Mouse (Mus musculus) left cerebral cortex, adult 6 months (tissue): ENCODE measurements around the gene Tenm2. TPM values are rescaled to one million over a fixed set of nuclear protein-coding genes. Genes with fewer than 3 reads are reported as not detected.

ENCODE experiments used
- long read RNA-seq, 2 experiments: library from polyadenylated mRNA; unstranded; transcript quantifications; one replicate each; pipeline ENCODE4 v2.0.0; 2019 to 2020
- polyA plus RNA-seq: library from polyadenylated mRNA; unstranded; fragments of <200 nt; fragmentation: Nextera tagmentation; gene quantifications from 2 replicates; pipeline ENCODE4 v1.2.3, GENCODE M21; 2021

Gene Tenm2
- polyA plus RNA-seq = 11.8 and 13.2 TPM in 2 replicates
- long read RNA-seq, experiment 1, partial matches to known transcripts = 8 of 35 reads
- long read RNA-seq, experiment 1, other reads (novel, unspliced or antisense) = 27 of 35 reads
- long read RNA-seq, experiment 2, partial matches to known transcripts = 18 of 40 reads
- long read RNA-seq, experiment 2, other reads (novel, unspliced or antisense) = 22 of 40 reads

DNA sequence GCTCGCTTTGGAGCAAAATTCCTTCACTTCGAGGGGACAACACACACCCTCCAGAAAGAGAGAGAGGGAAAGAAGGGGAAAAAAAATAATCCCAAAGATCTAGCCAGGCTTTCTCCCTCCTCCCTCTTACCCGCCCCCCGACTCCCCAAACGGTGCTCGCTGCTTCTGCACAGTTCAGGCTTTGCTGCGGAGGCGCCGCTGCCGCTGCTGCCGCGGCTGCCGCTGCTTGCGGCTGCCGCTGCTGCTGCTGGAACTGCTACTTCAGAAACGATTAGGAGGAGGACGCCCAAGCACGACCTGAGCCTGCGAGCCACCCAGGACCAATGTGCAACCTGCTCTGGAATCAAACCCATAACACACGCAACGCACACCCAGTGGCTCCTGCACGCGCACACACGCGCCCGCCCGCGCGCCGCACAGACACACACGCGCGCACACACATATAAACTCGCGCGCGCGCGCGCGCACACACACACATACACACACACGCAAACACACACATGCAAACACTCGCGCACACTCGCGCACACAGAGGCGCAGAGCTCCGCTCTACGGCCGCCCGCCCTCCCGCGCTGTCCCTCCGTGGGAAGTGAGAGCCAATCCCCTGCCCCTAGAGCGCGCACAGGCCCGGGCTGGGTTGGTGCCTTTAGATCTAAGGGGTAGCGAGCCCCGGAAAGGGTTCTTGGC lies at the start of gene Tenm2:
Gene Tenm2 (minus strand): TSS at position 51 of the 687 bp plus-strand sequence.

DNA sequence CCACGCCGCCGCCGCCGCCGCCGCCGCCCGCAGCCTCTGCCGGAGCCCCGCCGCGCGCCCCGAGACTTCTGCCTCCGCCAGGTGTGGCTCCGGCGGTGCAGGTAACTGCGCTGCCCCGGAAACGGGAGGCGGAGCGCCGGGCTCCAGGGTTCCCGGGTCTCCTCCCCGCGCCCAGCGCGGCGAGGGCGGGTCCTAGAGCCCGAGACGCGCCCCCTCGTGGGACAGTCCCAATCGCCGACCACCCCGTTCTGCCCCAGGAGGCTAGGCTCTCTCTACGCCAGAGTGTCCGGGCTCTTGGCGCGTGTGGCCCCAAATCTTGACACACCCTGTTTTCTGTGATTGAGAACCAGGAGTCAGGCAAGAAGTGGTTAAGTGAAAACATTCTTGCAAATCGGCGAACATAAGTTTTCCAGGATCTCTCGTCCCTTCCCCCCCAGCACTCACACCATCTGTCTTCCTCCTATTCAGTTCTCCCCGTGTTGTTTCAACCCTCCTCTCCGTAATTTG lies 1255.3 kb downstream of the Tenm2 start, which contains the start of gene Wwc1:
Gene Wwc1 (minus strand): TSS at position 117 of the 507 bp plus-strand sequence.

